Mouse (Mus musculus) small intestine, adult 2 months (tissue): ENCODE measurements at regions not wholly inside any gene's neighbourhood (a gene's known extent, or its start where the extent isn't known, plus 50 kb on each side); places are given as distances from the start of the nearest gene placed in this dataset.

Experiments
- CTCF ChIP-seq: fragments of 200-500 bp; IDR thresholded peaks from 2 replicates; pipeline ENCODE4 v1.5.1; 2012; ENCODE audit warnings: low read depth, mild to moderate bottlenecking, control low read depth, inconsistent platforms, low read length, moderate library complexity, mixed read lengths; ENCODE audit not compliant: insufficient replicate concordance, insufficient read length; ENCODE audit errors: extremely low read depth
- POLR2A ChIP-seq: fragments of 200-500 bp; IDR thresholded peaks from 2 replicates; pipeline ENCODE4 v1.6.1; 2012; ENCODE audit warnings: low read depth, mild to moderate bottlenecking, control low read depth, inconsistent platforms, low read length, moderate library complexity

GRCm38 (mm10) chr13:5615327-5615726 lies 246.0 kb upstream of the Klf6 start:
- TF ChIP-seq POLR2A (no peak), CTCF (no peak)
